Mouse (Mus musculus) bone marrow macrophage, adult 2 months (primary cell): ENCODE data around the gene Ubxn4.

ENCODE experiments used
- CTCF ChIP-seq: IDR thresholded peaks from 2 replicates; pipeline ENCODE4 v1.5.1; 2012; ENCODE audit warnings: low read depth, mild to moderate bottlenecking, low read length, moderate library complexity
- POLR2A ChIP-seq: IDR thresholded peaks from 2 replicates; pipeline ENCODE4 v1.6.1; 2012; ENCODE audit warnings: mild to moderate bottlenecking, low read depth, low read length, borderline replicate concordance

DNA sequence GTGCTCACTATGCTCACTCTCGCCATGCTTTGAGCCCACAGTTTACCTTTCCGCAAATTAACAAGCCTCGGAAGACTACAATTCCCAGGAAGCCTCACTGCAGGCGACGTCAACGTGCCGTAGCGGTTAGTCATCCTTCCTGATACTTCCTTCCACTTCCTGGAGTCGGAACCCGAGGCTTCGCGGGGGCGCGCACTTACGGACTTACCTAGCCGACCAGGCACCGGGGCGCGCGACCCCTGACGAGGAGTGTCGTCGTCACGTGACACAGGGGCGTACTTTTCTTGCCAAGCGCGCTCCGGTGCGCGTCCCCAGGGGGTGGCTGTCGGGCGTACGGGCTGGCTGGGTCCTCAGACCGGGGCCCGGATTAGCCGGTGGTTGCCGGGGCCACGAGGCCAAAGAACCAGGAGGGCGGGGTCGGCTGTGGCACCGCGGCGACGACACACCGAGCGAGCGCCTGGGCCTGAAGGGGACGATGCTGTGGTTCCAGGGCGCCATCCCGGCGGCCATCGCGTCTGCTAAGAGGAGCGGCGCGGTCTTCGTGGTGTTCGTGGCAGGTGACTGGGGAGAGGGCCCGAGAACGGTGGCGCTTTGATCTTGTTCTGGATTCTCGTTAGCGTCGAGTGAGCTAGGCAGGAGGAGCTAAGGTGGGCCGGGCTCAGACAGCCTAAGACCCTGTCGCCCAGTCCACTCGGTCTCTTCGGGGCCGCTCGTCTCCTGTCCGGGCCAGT is 397 bp downstream of the Ubxn4 start:
- TF ChIP-seq POLR2A, result no peak
- TF ChIP-seq CTCF, result no peak
